ENCODE assay signal across 8 mouse cellular contexts in genomic region chr15:102721016-102721898, GRCm38 (mm10). TPM values are rescaled to one million over a fixed set of nuclear protein-coding genes. Genes with fewer than 3 reads are reported as not detected.
DNase-seq lines count a peak whose midpoint lies in the region; ATAC-seq and TF ChIP-seq lines count a peak whose summit lies in the region.

No protein-coding gene starts in this region.

- peak overlapping the region; percentile 65 for H3K9ac ChIP-seq in limb, embryonic 15.5 days

- peak; percentile 36 for DNase-seq in cerebellum, adult 9-10 months
- no peak for DNase-seq in cerebellum, postnatal 4 days (ENCODE audit: low spot score in 2 of 2)
- DNase-seq in splenic B cell, adult 2 months (ENCODE audit: low read depth, low spot score): peak; percentile 44
- no peak for DNase-seq in adrenal gland, postnatal 14 days
- no peak for DNase-seq in left cerebral cortex, adult 9 months (ENCODE audit: low spot score in 2 of 2)

- no peaks in the 10 kb centered on the region for H3K9me3 ChIP-seq in limb, embryonic 15.5 days

- 12% methylated on average over 14 of the region's 14 CpGs for WGBS in limb, embryonic 15.5 days

- peak; percentile 0; the same call in 1 of the 2 replicates for ATAC-seq in erythroid progenitor cell, adult 5-6 weeks (replicated peaks; ENCODE audit: low FRiP score, poor library complexity, severe bottlenecking)
- no peak for ATAC-seq in limb, embryonic 15.5 days (ENCODE audit: insufficient number of reproducible peaks, low FRiP score, low TSS enrichment, low read depth)

- H3K79me3 ChIP-seq in C2C12 (ENCODE audit: low read depth): no peaks in the 10 kb centered on the region

- peak overlapping the region; percentile 66 for H3K4me3 ChIP-seq in C2C12 (ENCODE audit: insufficient read depth, poor library complexity, severe bottlenecking)
- H3K4me3 ChIP-seq in limb, embryonic 15.5 days: peak overlapping the region; percentile 72

- peak overlapping the region; percentile 8 for H3ac ChIP-seq in C2C12 (ENCODE audit: control insufficient read depth, insufficient read length, low read depth)

- H3K27me3 ChIP-seq in C2C12 (ENCODE audit: control insufficient read depth, insufficient read depth, insufficient read length): no peaks in the 10 kb centered on the region
- H3K27me3 ChIP-seq in limb, embryonic 15.5 days: no peaks in the 10 kb centered on the region
- H3K27me3 ChIP-seq in splenic B cell, adult 2 months (ENCODE audit: control insufficient read depth, insufficient read depth, low read length, poor library complexity, severe bottlenecking): no peaks in the 10 kb centered on the region

- H3K79me2 ChIP-seq in C2C12 (ENCODE audit: control insufficient read depth, insufficient read depth): no peaks in the 10 kb centered on the region

- no peaks in the 10 kb centered on the region for H3K36me3 ChIP-seq in C2C12 (ENCODE audit: control insufficient read depth, insufficient read depth)
- H3K36me3 ChIP-seq in limb, embryonic 15.5 days: peaks cover 25% of the 10 kb centered on the region
- peaks cover 3% of the 10 kb centered on the region for H3K36me3 ChIP-seq in splenic B cell, adult 2 months (ENCODE audit: control insufficient read depth, insufficient read depth, low read length, poor library complexity, severe bottlenecking)

- peak overlapping the region; percentile 75 for H3K27ac ChIP-seq in limb, embryonic 15.5 days

- no peak for TF ChIP-seq CTCF in C2C12 (IDR thresholded peaks at IDR 0.05; ENCODE audit: control insufficient read depth, insufficient read depth, insufficient read length)

- H3K4me2 ChIP-seq in limb, embryonic 15.5 days: peak overlapping the region; percentile 51

- H3K4me1 ChIP-seq in limb, embryonic 15.5 days: peaks cover 23% of the 10 kb centered on the region

TF ChIP-seq in C2C12, 6 proteins besides CTCF, POLR2A, EP300 and RAD21:
- no peak for TF ChIP-seq MAX (IDR thresholded peaks at IDR 0.05)
- peak; percentile 49 for TF ChIP-seq USF1 (IDR thresholded peaks at IDR 0.05; ENCODE audit: low read depth)
- TF ChIP-seq MYOD1 (IDR thresholded peaks at IDR 0.05; ENCODE audit: control insufficient read depth, insufficient read length, low read depth): peak; percentile 5

RNA-seq across cellular contexts. Expression of gene Calcoco1, which starts 0.7 kb away (rescaled TPM):
- 25.7 TPM for polyA plus RNA-seq in C2C12 (2012; fragmentation: generic; extraction: Trizol)
- total RNA-seq in erythroid progenitor cell, adult 5-6 weeks (2015; ENCODE audit: low replicate concordance): 17.6 and 21.6 TPM in 2 replicates
- 34.1 and 40.8 TPM in 2 replicates for total RNA-seq in erythroid progenitor cell, adult 5-6 weeks (2017; ENCODE audit: low replicate concordance)
- polyA plus RNA-seq in limb, embryonic 15.5 days (2015; fragmentation: Nextera tagmentation; extraction: Ambion mirVana): 59.1 and 69.6 TPM in 2 replicates
- total RNA-seq in adrenal gland, postnatal 14 days (2021): 85.8 and 96.7 TPM in 2 replicates

RNA-seq across cellular contexts. Expression of gene Atp5g2, which starts 49.1 kb away (rescaled TPM):
- polyA plus RNA-seq in C2C12 (2012; fragmentation: generic; extraction: Trizol): 933 TPM
- total RNA-seq in erythroid progenitor cell, adult 5-6 weeks (2015; ENCODE audit: low replicate concordance): 10.5 and 17.7 TPM in 2 replicates
- 19.1 and 31.2 TPM in 2 replicates for total RNA-seq in erythroid progenitor cell, adult 5-6 weeks (2017; ENCODE audit: low replicate concordance)
- polyA plus RNA-seq in limb, embryonic 15.5 days (2015; fragmentation: Nextera tagmentation; extraction: Ambion mirVana): 48.8 and 56.6 TPM in 2 replicates
- 35.4 and 47.3 TPM in 2 replicates for total RNA-seq in adrenal gland, postnatal 14 days (2021)

Comparison
In these comparisons a context has a peak if more than half of its experiments do, and no peak if none do; other contexts are left out.
1. DNase-seq: peak in cerebellum, adult 9-10 months (single experiment) and splenic B cell, adult 2 months (single experiment); none in cerebellum, postnatal 4 days (0 of 2), adrenal gland, postnatal 14 days (single experiment) and left cerebral cortex, adult 9 months (0 of 2).